Mouse (Mus musculus) lung, postnatal 0 days (tissue): Measurements from ENCODE around the gene B230217C12Rik. TPM values are rescaled to one million over a fixed set of nuclear protein-coding genes. Genes with fewer than 3 reads are reported as not detected.
A peak's percentile ranks its signal among the peaks of the same experiment; 100 is the strongest.

Source experiments
- ATAC-seq: fragments of 200-750 bp; cut with Nextera tagmentation; 2 replicates; pipeline ENCODE4 v1.8.0; 2017; ENCODE audit warnings: moderate library complexity
- DNase-seq: peaks from one replicate; pipeline ENCODE4 v3.0.0-alpha.2; 2016; ENCODE audit warnings: low spot score
- H3K27ac ChIP-seq: fragments of 300-500 bp; sonication (generic); 2 replicates; pipeline ENCODE4 v1.5.1; 2014; ENCODE audit warnings: antibody characterized with exemption, mild to moderate bottlenecking, low read length, mixed read lengths
- H3K27me3 ChIP-seq: fragments of 300-500 bp; sonication (generic); replicated peaks from 2 replicates; pipeline ENCODE4 v1.6.1; 2014; ENCODE audit warnings: low read length, mixed read lengths; ENCODE audit not compliant: insufficient read depth
- H3K36me3 ChIP-seq: fragments of 300-500 bp; sonication (generic); 2 replicates; pipeline ENCODE4 v1.6.1; 2014; ENCODE audit warnings: low read length, mixed read lengths; ENCODE audit not compliant: insufficient read depth
- H3K4me1 ChIP-seq: fragments of 300-500 bp; sonication (generic); 2 replicates; pipeline ENCODE4 v1.6.1; 2014; ENCODE audit warnings: antibody characterized with exemption, low read depth, low read length, mixed read lengths; ENCODE audit not compliant: insufficient read depth
- H3K4me2 ChIP-seq: fragments of 300-500 bp; sonication (generic); replicated peaks from 2 replicates; pipeline ENCODE4 v1.6.1; 2014; ENCODE audit warnings: low read depth, mild to moderate bottlenecking, low read length, moderate library complexity, mixed read lengths
- H3K4me3 ChIP-seq: fragments of 300-500 bp; sonication (generic); 2 replicates; pipeline ENCODE4 v1.5.1; 2014; ENCODE audit warnings: low read depth, low read length
- H3K9ac ChIP-seq: fragments of 300-500 bp; sonication (generic); replicated peaks from 2 replicates; pipeline ENCODE4 v1.6.1; 2014; ENCODE audit warnings: low read depth, mild to moderate bottlenecking
- H3K9me3 ChIP-seq: fragments of 300-500 bp; sonication (generic); 2 replicates; pipeline ENCODE4 v1.6.1; 2016; ENCODE audit warnings: low read length, mixed read lengths
- CTCF ChIP-seq: IDR thresholded peaks from 2 replicates; pipeline ENCODE4 v1.5.1; 2016; ENCODE audit warnings: antibody characterized with exemption, mild to moderate bottlenecking
- EP300 ChIP-seq: IDR thresholded peaks from 2 replicates; pipeline ENCODE4 v1.6.1; 2016; ENCODE audit warnings: antibody characterized with exemption, mild to moderate bottlenecking, control low read depth
- WGBS: fragments of 180-500 bp; shearing (Covaris S2); extraction: QIAGEN DNeasy Blood & Tissue Kit; methylation state at CpG from one replicate; pipeline ENCODE4 v1.1.7; 2014; 5-methylcytosine and 5-hydroxymethylcytosine counted together
- polyA plus RNA-seq: library from polyadenylated mRNA; unstranded; fragments of >200 nt; fragmentation: Nextera tagmentation; extraction: Ambion mirVana; gene quantifications from 2 replicates; pipeline ENCODE4 v1.2.1, GENCODE M21; 2015

The B230217C12Rik gene
- polyA plus RNA-seq, 1 experiment from 2014 or later = 1.3 TPM

DNA sequence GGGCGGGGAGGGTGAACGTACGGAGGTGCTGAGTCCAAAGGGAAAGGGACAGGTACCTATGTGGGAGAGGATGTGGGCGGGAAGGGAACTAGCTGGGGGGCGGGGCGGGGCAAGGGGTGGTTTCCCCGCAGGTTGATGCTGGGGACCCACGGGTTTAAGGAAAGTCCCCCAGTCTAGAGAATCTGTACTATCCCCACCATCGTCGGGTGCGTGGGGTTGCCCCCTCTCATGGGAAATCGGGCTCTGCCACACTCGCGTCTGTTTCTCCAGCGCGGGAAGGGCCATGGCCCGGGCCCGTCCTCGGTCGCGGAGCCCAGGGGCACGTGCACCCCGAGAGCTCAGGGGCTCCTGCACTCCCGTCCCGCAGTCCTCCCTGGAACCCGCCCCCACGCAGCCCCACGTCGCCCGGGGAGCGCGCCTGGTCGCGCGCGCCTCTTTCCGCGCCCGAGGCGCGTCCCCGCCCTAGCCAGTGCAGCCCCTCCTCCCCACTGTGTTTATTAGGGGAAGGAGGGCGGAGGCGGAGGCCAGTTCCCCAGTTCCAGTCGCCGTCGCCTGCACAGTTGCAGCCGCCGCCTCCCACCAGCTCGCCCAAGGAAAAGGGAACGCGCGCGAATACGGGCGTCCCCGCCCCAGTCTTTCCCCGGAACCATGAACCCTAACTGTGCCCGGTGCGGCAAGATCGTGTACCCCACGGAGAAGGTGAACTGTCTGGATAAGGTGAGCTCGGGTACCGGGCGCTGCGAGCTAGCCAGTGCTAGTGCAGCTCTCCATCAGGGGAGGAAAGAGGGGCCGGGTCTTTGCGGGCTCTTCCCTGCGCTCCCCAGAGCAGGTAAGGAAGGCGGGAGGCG is 41.2 kb upstream of the B230217C12Rik start:
- peak overlapping the region; percentile 74 for H3K9ac ChIP-seq
- ATAC-seq (peak; percentile 84), DNase-seq (peak; percentile 89)
- H3K27me3 ChIP-seq = no peaks in the 10 kb centered on the region
- H3K36me3 ChIP-seq = no peaks in the 10 kb centered on the region
- no peaks in the 10 kb centered on the region for H3K9me3 ChIP-seq
- peak overlapping the region; percentile 78 for H3K4me2 ChIP-seq
- peak overlapping the region; percentile 73 for H3K4me3 ChIP-seq
- under 1% methylated on average over 59 of the region's 71 CpGs for WGBS
- peaks cover 23% of the 10 kb centered on the region for H3K4me1 ChIP-seq
- TF ChIP-seq EP300 (no peak), CTCF (no peak)
- H3K27ac ChIP-seq = peak overlapping the region; percentile 88

GRCm38 (mm10) chr11:97799994-97800690 is 40.4 kb upstream of the B230217C12Rik start:
- Histone ChIP-seq H3K4me1 (peaks cover 30% of the 10 kb centered on the region), H3K36me3 (no peaks in the 10 kb centered on the region), H3K9ac (peak overlapping the region; percentile 74), H3K27ac (peak overlapping the region; percentile 88), H3K9me3 (no peaks in the 10 kb centered on the region), H3K27me3 (no peaks in the 10 kb centered on the region), H3K4me2 (peak overlapping the region; percentile 78), H3K4me3 (peak overlapping the region; percentile 73)
- ATAC-seq = peak; percentile 79
- WGBS = 1% methylated on average over 28 of the region's 43 CpGs
- DNase-seq = peak; percentile 87
- TF ChIP-seq EP300 = no peak
- no peak for TF ChIP-seq CTCF

GRCm38 (mm10) chr11:97800691-97801408 is 39.7 kb upstream of the B230217C12Rik start:
- peaks cover 36% of the 10 kb centered on the region for H3K4me1 ChIP-seq

DNA sequence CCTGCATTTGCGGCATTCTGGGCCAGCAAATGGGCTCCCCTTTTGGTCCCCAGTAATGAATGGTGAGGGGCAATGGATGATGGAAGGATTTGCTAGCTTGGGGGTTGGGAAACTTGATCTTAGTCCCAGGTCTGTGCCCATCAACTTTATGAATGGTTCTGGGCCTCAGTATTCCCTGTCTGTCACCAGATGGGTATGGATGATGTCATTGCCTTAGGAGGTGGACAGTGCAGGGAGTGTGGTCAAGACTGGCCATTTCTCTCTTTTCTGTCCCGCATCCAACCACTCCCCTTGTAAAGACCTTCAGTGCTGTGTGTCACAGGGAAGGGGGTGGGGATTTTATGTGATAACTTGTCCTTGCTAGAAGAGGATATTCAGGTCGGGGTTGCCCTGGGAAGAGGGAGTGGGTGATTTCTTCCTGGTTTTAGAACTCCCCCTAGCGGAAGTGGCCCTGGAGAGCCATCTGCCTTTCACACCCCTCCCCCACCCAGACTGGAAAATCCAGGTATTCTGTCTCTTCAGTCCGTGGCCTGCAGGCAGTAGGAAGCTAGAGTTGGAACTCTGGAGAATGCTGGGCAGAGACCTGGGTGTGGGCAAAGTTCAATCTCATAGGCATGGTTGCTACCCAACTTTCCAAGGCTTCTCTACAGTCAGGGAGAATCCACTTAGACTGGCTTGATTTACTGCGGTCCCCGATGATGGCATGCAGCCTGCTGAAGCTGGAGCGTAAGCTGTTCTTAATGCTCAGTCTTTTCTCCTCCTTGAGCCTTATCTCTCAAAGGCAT is 39.0 kb upstream of the B230217C12Rik start:
- WGBS = 20% methylated on average over 8 of the region's 8 CpGs
- H3K36me3 ChIP-seq = no peaks in the 10 kb centered on the region
- peak; percentile 66 for DNase-seq
- H3K27ac ChIP-seq = peak overlapping the region; percentile 75
- peak overlapping the region; percentile 78 for H3K4me2 ChIP-seq
- peak overlapping the region; percentile 74; the same call in 1 of the 2 replicates for H3K9ac ChIP-seq
- no peak; the same call in 1 of the 2 replicates for TF ChIP-seq EP300
- TF ChIP-seq CTCF = peak; percentile 61
- peak overlapping the region; percentile 73 for H3K4me3 ChIP-seq
- H3K27me3 ChIP-seq = no peaks in the 10 kb centered on the region
- H3K4me1 ChIP-seq = peaks cover 44% of the 10 kb centered on the region
- no peaks in the 10 kb centered on the region for H3K9me3 ChIP-seq
- ATAC-seq = no peak

More at GRCm38 (mm10) chr11:97800691-97801408, 39.7 kb upstream of the B230217C12Rik start:
- ATAC-seq (no peak), DNase-seq (peak; percentile 65)
- Histone ChIP-seq H3K27ac (peak overlapping the region; percentile 88), H3K36me3 (no peaks in the 10 kb centered on the region), H3K9me3 (no peaks in the 10 kb centered on the region), H3K27me3 (no peaks in the 10 kb centered on the region), H3K4me3 (peak overlapping the region; percentile 73), H3K9ac (peak overlapping the region; percentile 74), H3K4me2 (peak overlapping the region; percentile 78)
- 2% methylated on average over 17 of the region's 17 CpGs for WGBS
- TF ChIP-seq CTCF (no peak), EP300 (no peak)

DNA sequence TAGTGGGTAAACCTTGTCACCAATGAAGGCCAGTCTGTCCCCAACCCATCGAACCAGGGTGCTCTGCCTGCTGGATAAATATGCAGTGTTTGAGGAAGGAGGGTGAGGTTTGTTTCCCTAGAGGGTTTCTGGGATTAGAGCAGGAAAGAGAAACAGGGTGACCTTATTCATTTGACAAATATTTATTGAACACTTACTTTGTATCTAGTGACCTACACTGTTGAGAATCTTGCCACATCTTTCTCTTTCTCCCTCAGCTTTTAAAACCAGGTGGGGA is 38.4 kb upstream of the B230217C12Rik start:
- peak; percentile 62 for DNase-seq
- no peaks in the 10 kb centered on the region for H3K9me3 ChIP-seq
- no peak overlapping the region for H3K4me3 ChIP-seq
- no peak for ATAC-seq
- H3K27ac ChIP-seq = peak overlapping the region; percentile 75
- H3K9ac ChIP-seq = no peak overlapping the region
- no peaks in the 10 kb centered on the region for H3K27me3 ChIP-seq
- peak overlapping the region; percentile 78 for H3K4me2 ChIP-seq
- no peak; the same call in 1 of the 2 replicates for TF ChIP-seq EP300
- no peak for TF ChIP-seq CTCF
- H3K4me1 ChIP-seq = peaks cover 45% of the 10 kb centered on the region
- H3K36me3 ChIP-seq = no peaks in the 10 kb centered on the region
- 9% methylated on average over 1 of the region's 1 CpGs for WGBS
